Mouse (Mus musculus) heart, embryonic 11.5 days (tissue): Measurements from ENCODE around the gene Chd8. TPM values are rescaled to one million over a fixed set of nuclear protein-coding genes. Genes with fewer than 3 reads are reported as not detected.

Source experiments
- ATAC-seq: fragments of 200-750 bp; cut with Nextera tagmentation; replicated peaks from 2 replicates; pipeline ENCODE4 v1.8.0; 2017; ENCODE audit warnings: moderate library complexity; ENCODE audit not compliant: insufficient number of reproducible peaks, low FRiP score, low TSS enrichment
- H3K27ac ChIP-seq: fragments of 300-500 bp; sonication (generic); 2 replicates; pipeline ENCODE4 v1.5.1; 2014; ENCODE audit warnings: mild to moderate bottlenecking, low read depth, low read length
- H3K27me3 ChIP-seq: fragments of 300-500 bp; sonication (generic); 2 replicates; pipeline ENCODE4 v1.6.1; 2014; ENCODE audit warnings: mild to moderate bottlenecking, low read length, mixed read lengths; ENCODE audit not compliant: control insufficient read depth, insufficient read depth
- H3K36me3 ChIP-seq: fragments of 300-500 bp; sonication (generic); 2 replicates; pipeline ENCODE4 v1.6.1; 2014; ENCODE audit warnings: mild to moderate bottlenecking, low read length, moderate library complexity, mixed read lengths; ENCODE audit not compliant: control insufficient read depth, insufficient read depth
- H3K4me1 ChIP-seq: fragments of 300-500 bp; sonication (generic); 2 replicates; pipeline ENCODE4 v1.6.1; 2014; ENCODE audit warnings: low read length; ENCODE audit not compliant: control insufficient read depth, insufficient read depth
- H3K4me2 ChIP-seq: fragments of 300-500 bp; sonication (generic); 2 replicates; pipeline ENCODE4 v1.6.1; 2014; ENCODE audit warnings: mild to moderate bottlenecking, moderate library complexity
- H3K4me3 ChIP-seq: fragments of 300-500 bp; sonication (generic); 2 replicates; pipeline ENCODE4 v1.5.1; 2014; ENCODE audit warnings: low read depth, low read length
- H3K9ac ChIP-seq: fragments of 300-500 bp; sonication (generic); 2 replicates; pipeline ENCODE4 v1.6.1; 2014; ENCODE audit warnings: mild to moderate bottlenecking, low read depth, low read length, moderate library complexity
- H3K9me3 ChIP-seq: fragments of 300-500 bp; sonication (generic); replicated peaks from 2 replicates; pipeline ENCODE4 v1.6.1; 2016; ENCODE audit warnings: low read length; ENCODE audit not compliant: control insufficient read depth
- WGBS: fragments of 180-500 bp; shearing (Covaris S2); extraction: QIAGEN DNeasy Blood & Tissue Kit; methylation state at CpG from one replicate; pipeline ENCODE4 v1.1.7; 2014; ENCODE audit not compliant: insufficient replicate concordance; 5-methylcytosine and 5-hydroxymethylcytosine counted together
- polyA plus RNA-seq: library from polyadenylated mRNA; unstranded; fragments of >200 nt; fragmentation: Nextera tagmentation; extraction: Ambion mirVana; gene quantifications from 2 replicates; pipeline ENCODE4 v1.2.1, GENCODE M21; 2014

Chd8 gene
- polyA plus RNA-seq, 1 experiment from 2014 or later, result 34.5 TPM

- no peak overlapping the region for H3K27ac ChIP-seq
- no peak overlapping the region for H3K4me2 ChIP-seq
- 62% methylated on average over 4 of the region's 4 CpGs for WGBS
- no peak for ATAC-seq
- H3K4me1 ChIP-seq, result no peaks in the 10 kb centered on the region
- H3K9ac ChIP-seq, result no peak overlapping the region
- H3K36me3 ChIP-seq, result no peaks in the 10 kb centered on the region
- no peaks in the 10 kb centered on the region for H3K9me3 ChIP-seq
- no peak overlapping the region for H3K4me3 ChIP-seq
- no peaks in the 10 kb centered on the region for H3K27me3 ChIP-seq
Observed at GRCm38 (mm10) chr14:52149888-52150287, 107.7 kb downstream of the Chd8 start.

Other genes with a start within 250 kb of the Chd8 start
- 0.48 and 1.0 TPM in 2 replicates for gene Tmem253, start 242.1 kb downstream of the Chd8 start, polyA plus RNA-seq
- gene Zfp219, start 237.0 kb downstream of the Chd8 start, polyA plus RNA-seq, result 22.0 and 22.8 TPM in 2 replicates
- not detected in 2 replicates for gene Olfr221, start 215.3 kb downstream of the Chd8 start, polyA plus RNA-seq
- 456 and 484 TPM in 2 replicates for gene Hnrnpc, start 153.8 kb downstream of the Chd8 start, polyA plus RNA-seq
- gene Rpgrip1, start 147.1 kb downstream of the Chd8 start, polyA plus RNA-seq, result 46.5 and 49.7 TPM in 2 replicates
- 28.0 and 50.5 TPM in 2 replicates for gene Supt16, start 60.4 kb downstream of the Chd8 start, polyA plus RNA-seq
- gene Tox4, start 21.4 kb upstream of the Chd8 start, polyA plus RNA-seq, result 36.5 and 43.8 TPM in 2 replicates
- 16.4 and 20.8 TPM in 2 replicates for gene Rab2b, start 21.8 kb upstream of the Chd8 start, polyA plus RNA-seq
- 29.3 and 30.7 TPM in 2 replicates for gene Mettl3, start 47.3 kb upstream of the Chd8 start, polyA plus RNA-seq
- 9.8 and 12.0 TPM in 2 replicates for gene Sall2, start 71.0 kb upstream of the Chd8 start, polyA plus RNA-seq
- gene Olfr1513, start 98.6 kb upstream of the Chd8 start, polyA plus RNA-seq, result not detected in 2 replicates
- gene Olfr1512, start 121.4 kb upstream of the Chd8 start, polyA plus RNA-seq, result not detected in 2 replicates
- not detected in 2 replicates for gene Olfr1511, start 139.6 kb upstream of the Chd8 start, polyA plus RNA-seq
- gene Olfr1510, start 156.6 kb upstream of the Chd8 start, polyA plus RNA-seq, result not detected in 2 replicates
- gene Olfr1509, start 185.2 kb upstream of the Chd8 start, polyA plus RNA-seq, result not detected in 2 replicates
- gene Olfr1508, start 209.7 kb upstream of the Chd8 start, polyA plus RNA-seq, result not detected in 2 replicates
- gene Olfr1507, start 238.0 kb upstream of the Chd8 start, polyA plus RNA-seq, result not detected in 2 replicates